Mouse (Mus musculus) midbrain, postnatal 0 days (tissue): ENCODE results near the gene Map3k14. TPM values are rescaled to one million over a fixed set of nuclear protein-coding genes. Genes with fewer than 3 reads are reported as not detected.
A peak's percentile ranks its signal among the peaks of the same experiment; 100 is the strongest.

Experiments
- ATAC-seq: fragments of 200-750 bp; cut with Nextera tagmentation; 2 replicates; pipeline ENCODE4 v1.8.0; 2017; ENCODE audit warnings: moderate number of reproducible peaks, mild to moderate bottlenecking, moderate TSS enrichment, moderate library complexity; ENCODE audit not compliant: low FRiP score
- DNase-seq: peaks from one replicate; pipeline ENCODE4 v3.0.0-alpha.2; 2015; ENCODE audit warnings: low spot score
- H3K27ac ChIP-seq: fragments of 300-500 bp; sonication (generic); 2 replicates; pipeline ENCODE4 v1.5.1; 2014; ENCODE audit warnings: low read depth, mild to moderate bottlenecking, low read length, mixed read lengths
- H3K27me3 ChIP-seq: fragments of 300-500 bp; sonication (generic); 2 replicates; pipeline ENCODE4 v1.6.1; 2014; ENCODE audit warnings: low read length, control low read depth, mixed read lengths; ENCODE audit not compliant: insufficient read depth
- H3K36me3 ChIP-seq: fragments of 300-500 bp; sonication (generic); 2 replicates; pipeline ENCODE4 v1.6.1; 2014; ENCODE audit warnings: low read length, control low read depth, mixed read lengths; ENCODE audit not compliant: insufficient read depth
- H3K4me1 ChIP-seq: fragments of 300-500 bp; sonication (generic); 2 replicates; pipeline ENCODE4 v1.6.1; 2014; ENCODE audit warnings: mild to moderate bottlenecking, control low read depth, antibody characterized with exemption, low read length, mixed read lengths; ENCODE audit not compliant: insufficient read depth
- H3K4me2 ChIP-seq: fragments of 300-500 bp; sonication (generic); 2 replicates; pipeline ENCODE4 v1.6.1; 2014; ENCODE audit warnings: low read depth, mild to moderate bottlenecking, low read length, mixed read lengths; ENCODE audit not compliant: poor library complexity, severe bottlenecking
- H3K4me3 ChIP-seq: fragments of 300-500 bp; sonication (generic); 2 replicates; pipeline ENCODE4 v1.5.1; 2014; ENCODE audit warnings: low read depth, mild to moderate bottlenecking, low read length, moderate library complexity
- H3K9ac ChIP-seq: fragments of 300-500 bp; sonication (generic); replicated peaks from 2 replicates; pipeline ENCODE4 v1.6.1; 2014; ENCODE audit warnings: mild to moderate bottlenecking, low read length, moderate library complexity, mixed read lengths; ENCODE audit not compliant: poor library complexity, severe bottlenecking
- H3K9me3 ChIP-seq: fragments of 300-500 bp; sonication (generic); 2 replicates; pipeline ENCODE4 v1.6.1; 2016; ENCODE audit warnings: low read length, control low read depth
- CTCF ChIP-seq: IDR thresholded peaks from 2 replicates; pipeline ENCODE4 v1.5.1; 2016; ENCODE audit warnings: antibody characterized with exemption, mild to moderate bottlenecking
- WGBS: fragments of 180-500 bp; shearing (Covaris S2); extraction: QIAGEN DNeasy Blood & Tissue Kit; methylation state at CpG from one replicate; pipeline ENCODE4 v1.1.7; 2014; 5-methylcytosine and 5-hydroxymethylcytosine counted together
- polyA plus RNA-seq: library from polyadenylated mRNA; unstranded; fragments of >200 nt; fragmentation: Nextera tagmentation; extraction: Ambion mirVana; gene quantifications from 2 replicates; pipeline ENCODE4 v1.2.1, GENCODE M21; 2015
- total RNA-seq: library from RNA; depleted of rRNA; stranded (reverse); fragments of >200 nt; gene quantifications from 2 replicates; pipeline ENCODE4 v1.2.3, GENCODE M21; 2014; rRNA removed

The Map3k14 gene
- total RNA-seq (4.8 and 6.1 TPM in 2 replicates), polyA plus RNA-seq (1.5 and 1.7 TPM in 2 replicates)

- TF ChIP-seq CTCF: no peak; the same call in 1 of the 2 replicates
- H3K9ac ChIP-seq: peak within 1 kb of the TSS; percentile 73
- H3K4me3 ChIP-seq: peak within 1 kb of the TSS; percentile 66
- ATAC-seq: peak; percentile 99
- H3K4me1 ChIP-seq: peaks cover 19% of the 10 kb centered on the region; the same call in 1 of the 2 replicates
- WGBS: under 1% methylated on average over 53 of the region's 55 CpGs
- peak within 1 kb of the TSS; percentile 85 for H3K27ac ChIP-seq
- H3K4me2 ChIP-seq: peak within 1 kb of the TSS; percentile 77
- DNase-seq: peak; percentile 100
- no peaks in the 10 kb centered on the region for H3K36me3 ChIP-seq
- H3K9me3 ChIP-seq: no peaks in the 10 kb centered on the region
- no peaks in the 10 kb centered on the region for H3K27me3 ChIP-seq
Observed at GRCm38 (mm10) chr11:103267346-103268219, at the start of gene Map3k14. TSS of gene Map3k14 (minus strand) at chr11:103267472.

- H3K9me3 ChIP-seq: no peaks in the 10 kb centered on the region
- H3K36me3 ChIP-seq: no peaks in the 10 kb centered on the region
- WGBS: 82% methylated on average over 5 of the region's 5 CpGs
- H3K9ac ChIP-seq: no peak overlapping the region
- no peaks in the 10 kb centered on the region for H3K4me1 ChIP-seq
- no peak for ATAC-seq
- no peak overlapping the region for H3K4me3 ChIP-seq
- TF ChIP-seq CTCF: no peak
- H3K4me2 ChIP-seq: no peak overlapping the region
- no peak overlapping the region for H3K27ac ChIP-seq
- no peak for DNase-seq
- no peaks in the 10 kb centered on the region for H3K27me3 ChIP-seq
Observed at GRCm38 (mm10) chr11:103315379-103315778, 48.1 kb upstream of the Map3k14 start.

GRCm38 (mm10) chr11:103314736-103315374, 47.6 kb upstream of the Map3k14 start:
- Histone ChIP-seq H3K4me3 (no peak overlapping the region), H3K9ac (no peak overlapping the region), H3K9me3 (no peaks in the 10 kb centered on the region), H3K4me2 (no peak overlapping the region), H3K4me1 (no peaks in the 10 kb centered on the region), H3K27ac (no peak overlapping the region), H3K27me3 (no peaks in the 10 kb centered on the region), H3K36me3 (no peaks in the 10 kb centered on the region)
- DNase-seq: no peak
- TF ChIP-seq CTCF: no peak
- 89% methylated on average over 10 of the region's 10 CpGs for WGBS
- ATAC-seq: no peak

- no peak overlapping the region for H3K27ac ChIP-seq
- no peak overlapping the region for H3K4me2 ChIP-seq
- 85% methylated on average over 6 of the region's 6 CpGs for WGBS
- H3K4me1 ChIP-seq: no peaks in the 10 kb centered on the region
- DNase-seq: no peak
- TF ChIP-seq CTCF: no peak
- no peaks in the 10 kb centered on the region for H3K27me3 ChIP-seq
- ATAC-seq: no peak
- no peak overlapping the region for H3K9ac ChIP-seq
- no peak overlapping the region for H3K4me3 ChIP-seq
- no peaks in the 10 kb centered on the region for H3K36me3 ChIP-seq
- no peaks in the 10 kb centered on the region for H3K9me3 ChIP-seq
Observed at GRCm38 (mm10) chr11:103313542-103313941, 46.3 kb upstream of the Map3k14 start.

GRCm38 (mm10) chr11:103312655-103313255, 45.5 kb upstream of the Map3k14 start:
- H3K9me3 ChIP-seq: no peaks in the 10 kb centered on the region
- no peak overlapping the region for H3K4me3 ChIP-seq
- ATAC-seq (no peak), DNase-seq (no peak)
- no peak for TF ChIP-seq CTCF
- H3K9ac ChIP-seq: no peak overlapping the region
- no peak overlapping the region for H3K27ac ChIP-seq
- H3K4me1 ChIP-seq: no peaks in the 10 kb centered on the region
- H3K36me3 ChIP-seq: no peaks in the 10 kb centered on the region
- no peaks in the 10 kb centered on the region for H3K27me3 ChIP-seq
- no peak overlapping the region for H3K4me2 ChIP-seq
- WGBS: 59% methylated on average over 8 of the region's 8 CpGs
